Mouse (Mus musculus): ENCODE measurements around the gene Dnajc27. TPM values are rescaled to one million over a fixed set of nuclear protein-coding genes. Genes with fewer than 3 reads are reported as not detected.

Gene Dnajc27
- polyA plus RNA-seq, 1 experiment from 2014 or later: 11.8 TPM

GRCm38 (mm10) chr12:4117136-4117535, 34.8 kb downstream of the Dnajc27 start:
- WGBS: 91% methylated on average over 3 of the region's 3 CpGs
- Histone ChIP-seq H3K4me3 (no peak overlapping the region), H3K4me1 (no peaks in the 10 kb centered on the region), H3K36me3 (replicated peaks) (peaks cover 8% of the 10 kb centered on the region), H3K9me3 (no peaks in the 10 kb centered on the region), H3K27me3 (ENCODE audit: poor library complexity, severe bottlenecking) (no peaks in the 10 kb centered on the region), H3K27ac (no peak overlapping the region)
- no peak for DNase-seq (ENCODE audit: extremely low spot score, low spot score)

- Histone ChIP-seq H3K4me1 (no peaks in the 10 kb centered on the region), H3K4me3 (no peak overlapping the region), H3K27ac (no peak overlapping the region), H3K36me3 (replicated peaks) (peaks cover 5% of the 10 kb centered on the region), H3K9me3 (no peaks in the 10 kb centered on the region), H3K27me3 (ENCODE audit: poor library complexity, severe bottlenecking) (no peaks in the 10 kb centered on the region)
- DNase-seq (ENCODE audit: extremely low spot score, low spot score): no peak
- WGBS: 79% methylated on average over 4 of the region's 4 CpGs
Observed at GRCm38 (mm10) chr12:4117579-4117978, 35.2 kb downstream of the Dnajc27 start.

GRCm38 (mm10) chr12:4127346-4127745, 45.0 kb downstream of the Dnajc27 start:
- Histone ChIP-seq H3K9me3 (peaks cover 4% of the 10 kb centered on the region), H3K4me1 (no peaks in the 10 kb centered on the region), H3K27ac (0 out of 2 replicates have a peak overlapping the region, but pooled peaks have one; percentile 35), H3K4me3 (no peak overlapping the region), H3K27me3 (ENCODE audit: poor library complexity, severe bottlenecking) (peaks cover 6% of the 10 kb centered on the region), H3K36me3 (replicated peaks) (no peaks in the 10 kb centered on the region)
- 88% methylated on average over 7 of the region's 7 CpGs for WGBS
- DNase-seq (ENCODE audit: extremely low spot score, low spot score): no peak

GRCm38 (mm10) chr12:4132941-4133846, 50.8 kb downstream of the Dnajc27 start, which contains the start of gene Adcy3:
Gene Adcy3, plus strand, starts transcription at chr12:4133103.
- H3K36me3 ChIP-seq (replicated peaks): peaks cover 8% of the 10 kb centered on the region
- H3K27me3 ChIP-seq (ENCODE audit: poor library complexity, severe bottlenecking): peaks cover 25% of the 10 kb centered on the region
- 1% methylated on average over 72 of the region's 83 CpGs for WGBS
- H3K4me1 ChIP-seq: peaks cover 28% of the 10 kb centered on the region
- H3K4me3 ChIP-seq: peak within 1 kb of the TSS; percentile 77
- peak within 1 kb of the TSS; percentile 88 for H3K27ac ChIP-seq
- DNase-seq (ENCODE audit: extremely low spot score, low spot score): peak; percentile 47
- H3K9me3 ChIP-seq: peaks cover 12% of the 10 kb centered on the region

GRCm38 (mm10) chr12:4133847-4134212, 51.4 kb downstream of the Dnajc27 start:
- Histone ChIP-seq H3K4me3 (peak overlapping the region; percentile 77), H3K9me3 (peaks cover 12% of the 10 kb centered on the region), H3K27ac (peak overlapping the region; percentile 88), H3K27me3 (ENCODE audit: poor library complexity, severe bottlenecking) (peaks cover 25% of the 10 kb centered on the region), H3K4me1 (peaks cover 28% of the 10 kb centered on the region), H3K36me3 (replicated peaks) (peaks cover 8% of the 10 kb centered on the region)
- DNase-seq (ENCODE audit: extremely low spot score, low spot score): no peak
- 38% methylated on average over 11 of the region's 11 CpGs for WGBS

- Histone ChIP-seq H3K4me1 (peaks cover 10% of the 10 kb centered on the region), H3K36me3 (replicated peaks) (no peaks in the 10 kb centered on the region; the same call in 1 of the 2 replicates), H3K27ac (no peak overlapping the region), H3K4me3 (no peak overlapping the region), H3K27me3 (ENCODE audit: poor library complexity, severe bottlenecking) (no peaks in the 10 kb centered on the region), H3K9me3 (no peaks in the 10 kb centered on the region)
- no peak for DNase-seq (ENCODE audit: extremely low spot score, low spot score)
- WGBS: 87% methylated on average over 5 of the region's 5 CpGs
Observed at GRCm38 (mm10) chr12:4143179-4143578, 60.8 kb downstream of the Dnajc27 start.

GRCm38 (mm10) chr12:4150936-4151335, 68.6 kb downstream of the Dnajc27 start:
- H3K36me3 ChIP-seq (replicated peaks): no peaks in the 10 kb centered on the region
- no peaks in the 10 kb centered on the region for H3K4me1 ChIP-seq
- H3K4me3 ChIP-seq: no peak overlapping the region
- no peaks in the 10 kb centered on the region for H3K27me3 ChIP-seq (ENCODE audit: poor library complexity, severe bottlenecking)
- 90% methylated on average over 2 of the region's 2 CpGs for WGBS
- H3K9me3 ChIP-seq: no peaks in the 10 kb centered on the region
- DNase-seq (ENCODE audit: extremely low spot score, low spot score): no peak
- no peak overlapping the region for H3K27ac ChIP-seq

GRCm38 (mm10) chr12:4151969-4152368, 69.6 kb downstream of the Dnajc27 start:
- H3K36me3 ChIP-seq (replicated peaks): no peaks in the 10 kb centered on the region
- H3K4me1 ChIP-seq: no peaks in the 10 kb centered on the region
- DNase-seq (ENCODE audit: extremely low spot score, low spot score): no peak
- H3K9me3 ChIP-seq: no peaks in the 10 kb centered on the region
- H3K27me3 ChIP-seq (ENCODE audit: poor library complexity, severe bottlenecking): no peaks in the 10 kb centered on the region
- 73% methylated on average over 3 of the region's 3 CpGs for WGBS
- no peak overlapping the region for H3K27ac ChIP-seq
- H3K4me3 ChIP-seq: no peak overlapping the region

- 90% methylated on average over 2 of the region's 2 CpGs for WGBS
Observed at GRCm38 (mm10) chr12:4157466-4157865, 75.1 kb downstream of the Dnajc27 start.

GRCm38 (mm10) chr12:4158179-4158578, 75.8 kb downstream of the Dnajc27 start:
- H3K27me3 ChIP-seq (ENCODE audit: poor library complexity, severe bottlenecking): no peaks in the 10 kb centered on the region
- peaks cover 24% of the 10 kb centered on the region for H3K4me1 ChIP-seq
- no peak overlapping the region for H3K27ac ChIP-seq
- no peaks in the 10 kb centered on the region for H3K36me3 ChIP-seq (replicated peaks)
- no peaks in the 10 kb centered on the region for H3K9me3 ChIP-seq
- H3K4me3 ChIP-seq: no peak overlapping the region
- WGBS: 84% methylated on average over 3 of the region's 3 CpGs
- no peak for DNase-seq (ENCODE audit: extremely low spot score, low spot score)

More at GRCm38 (mm10) chr12:4157466-4157865, 75.1 kb downstream of the Dnajc27 start:
- Histone ChIP-seq H3K27ac (no peak overlapping the region), H3K9me3 (no peaks in the 10 kb centered on the region), H3K4me3 (no peak overlapping the region), H3K4me1 (peaks cover 21% of the 10 kb centered on the region), H3K27me3 (ENCODE audit: poor library complexity, severe bottlenecking) (no peaks in the 10 kb centered on the region), H3K36me3 (replicated peaks) (no peaks in the 10 kb centered on the region)
- DNase-seq (ENCODE audit: extremely low spot score, low spot score): no peak

GRCm38 (mm10) chr12:4158868-4159632, 76.7 kb downstream of the Dnajc27 start:
- H3K27ac ChIP-seq: no peak overlapping the region
- no peaks in the 10 kb centered on the region for H3K9me3 ChIP-seq
- 85% methylated on average over 7 of the region's 7 CpGs for WGBS
- no peak for DNase-seq (ENCODE audit: extremely low spot score, low spot score)
- H3K36me3 ChIP-seq (replicated peaks): no peaks in the 10 kb centered on the region
- peaks cover 24% of the 10 kb centered on the region for H3K4me1 ChIP-seq
- no peak overlapping the region for H3K4me3 ChIP-seq
- no peaks in the 10 kb centered on the region for H3K27me3 ChIP-seq (ENCODE audit: poor library complexity, severe bottlenecking)
